Mouse (Mus musculus): ENCODE results near the gene Malrd1.
"Not testable (repeated sequence)": the region's sequence is repeated elsewhere in the genome, so short reads cannot be mapped to it uniquely, and the experiment has no call there.

The Malrd1 gene

GRCm38 (mm10) chr2:15526241-15526924, at the start of gene Malrd1:
Gene Malrd1 (plus strand): TSS chr2:15526479.
- DNase-seq, result no peak

GRCm38 (mm10) chr2:15538643-15539042, 12.4 kb downstream of the Malrd1 start:
- DNase-seq, result peak; percentile 88

- DNase-seq, result no peak
Observed at GRCm38 (mm10) chr2:15613327-15613948, 87.2 kb downstream of the Malrd1 start.

GRCm38 (mm10) chr2:15614026-15614425, 87.7 kb downstream of the Malrd1 start:
- DNase-seq, result no peak

- no peak for DNase-seq
Observed at GRCm38 (mm10) chr2:15635761-15636160, 109.5 kb downstream of the Malrd1 start.

- DNase-seq, result no peak
Observed at GRCm38 (mm10) chr2:15643864-15644263, 117.6 kb downstream of the Malrd1 start.

- DNase-seq, result no peak
Observed at GRCm38 (mm10) chr2:15656388-15656787, 130.1 kb downstream of the Malrd1 start.

GRCm38 (mm10) chr2:15702977-15703376, 176.7 kb downstream of the Malrd1 start:
- no peak for DNase-seq

GRCm38 (mm10) chr2:15740945-15741344, 214.7 kb downstream of the Malrd1 start:
- no peak for DNase-seq

GRCm38 (mm10) chr2:15744979-15745688, 218.9 kb downstream of the Malrd1 start:
- DNase-seq, result no peak

- no peak for DNase-seq
Observed at GRCm38 (mm10) chr2:15784818-15785217, 258.5 kb downstream of the Malrd1 start.

- no peak for DNase-seq
Observed at GRCm38 (mm10) chr2:15815724-15816123, 289.4 kb downstream of the Malrd1 start.

GRCm38 (mm10) chr2:15869380-15869779, 343.1 kb downstream of the Malrd1 start:
- DNase-seq, result no peak

GRCm38 (mm10) chr2:15893418-15894120, 367.3 kb downstream of the Malrd1 start:
- no peak for DNase-seq

GRCm38 (mm10) chr2:15925432-15925831, 399.2 kb downstream of the Malrd1 start:
- no peak for DNase-seq

GRCm38 (mm10) chr2:15926041-15926440, 399.8 kb downstream of the Malrd1 start:
- DNase-seq, result no peak

GRCm38 (mm10) chr2:15931479-15931878, 405.2 kb downstream of the Malrd1 start:
- DNase-seq, result no peak

GRCm38 (mm10) chr2:15931924-15932323, 405.6 kb downstream of the Malrd1 start:
- no peak for DNase-seq

GRCm38 (mm10) chr2:15932340-15932739, 406.1 kb downstream of the Malrd1 start:
- no peak for DNase-seq

GRCm38 (mm10) chr2:16002925-16003324, 476.6 kb downstream of the Malrd1 start:
- no peak for DNase-seq

GRCm38 (mm10) chr2:16017046-16017445, 490.8 kb downstream of the Malrd1 start:
- DNase-seq, result not testable (repeated sequence)

- DNase-seq, result not testable (repeated sequence)
Observed at GRCm38 (mm10) chr2:16017719-16018118, 491.4 kb downstream of the Malrd1 start.

GRCm38 (mm10) chr2:16029752-16030151, 503.5 kb downstream of the Malrd1 start:
- peak; percentile 88 for DNase-seq

All from heart, adult 11 months (tissue).